Mouse (Mus musculus): ENCODE measurements around the gene Hsd3b5.
"Not testable (repeated sequence)": the region's sequence is repeated elsewhere in the genome, so short reads cannot be mapped to it uniquely, and the experiment has no call there.

Hsd3b5 gene

DNA sequence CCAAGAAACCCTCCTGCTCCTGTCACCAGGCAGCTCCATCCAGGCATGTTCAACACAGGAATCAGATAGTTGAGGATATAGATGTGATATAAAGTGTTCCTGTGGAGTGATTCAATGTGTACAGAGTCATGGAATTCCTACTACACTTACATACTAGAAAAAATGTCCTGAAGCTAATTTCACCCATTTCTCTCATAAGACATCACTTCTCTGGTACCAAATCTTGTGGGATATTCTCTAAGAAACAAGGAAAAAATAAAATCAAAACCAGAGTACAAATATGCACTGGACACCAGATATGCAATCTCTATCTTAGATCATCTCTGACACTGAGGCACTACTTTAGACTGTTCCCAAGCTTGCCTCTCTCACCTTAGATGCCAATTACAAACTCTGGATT, at the start of gene Hsd3b5:
TSS of gene Hsd3b5 (minus strand) at position 101 of the 400 bp plus-strand sequence.
- no peak for DNase-seq

DNA sequence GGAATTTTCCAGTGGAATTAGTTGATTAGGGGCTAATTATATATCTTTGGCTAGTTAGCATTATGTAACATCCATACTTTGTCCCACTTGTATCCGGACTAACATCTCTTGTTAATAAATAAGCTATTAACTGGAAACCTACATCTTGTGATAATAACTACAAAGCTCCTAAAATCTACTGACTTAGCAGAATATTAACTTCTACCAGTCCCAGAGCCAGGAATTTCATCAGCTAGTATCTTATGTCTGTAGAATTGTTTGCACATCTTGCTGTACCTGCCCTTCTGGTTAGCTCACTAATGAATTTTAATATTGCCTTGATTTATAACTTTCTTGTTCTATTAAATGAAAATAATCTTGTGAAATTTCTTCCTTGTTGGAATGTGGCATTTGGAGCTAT, 5.1 kb upstream of the Hsd3b5 start:
- no peak for DNase-seq

DNA sequence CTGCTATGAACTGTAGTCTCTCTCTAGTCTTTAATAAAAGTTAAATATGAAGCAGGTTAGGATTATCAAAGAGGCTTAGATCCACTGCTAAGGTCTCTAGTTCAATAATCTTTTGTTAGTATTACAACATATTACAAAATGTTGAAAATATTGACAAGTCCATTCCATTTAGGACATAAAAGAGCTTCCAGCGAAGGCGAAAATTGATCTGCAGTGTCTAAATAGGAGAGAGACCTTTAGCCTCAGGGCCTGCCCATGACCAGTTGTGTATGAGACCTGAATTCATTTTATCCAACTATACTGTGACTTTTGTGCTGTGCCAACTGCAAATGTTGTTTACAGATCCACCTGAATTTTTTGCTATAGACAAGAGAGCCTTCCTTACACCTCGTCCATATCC, 419 bp downstream of the Hsd3b5 start:
- no peak for DNase-seq

DNA sequence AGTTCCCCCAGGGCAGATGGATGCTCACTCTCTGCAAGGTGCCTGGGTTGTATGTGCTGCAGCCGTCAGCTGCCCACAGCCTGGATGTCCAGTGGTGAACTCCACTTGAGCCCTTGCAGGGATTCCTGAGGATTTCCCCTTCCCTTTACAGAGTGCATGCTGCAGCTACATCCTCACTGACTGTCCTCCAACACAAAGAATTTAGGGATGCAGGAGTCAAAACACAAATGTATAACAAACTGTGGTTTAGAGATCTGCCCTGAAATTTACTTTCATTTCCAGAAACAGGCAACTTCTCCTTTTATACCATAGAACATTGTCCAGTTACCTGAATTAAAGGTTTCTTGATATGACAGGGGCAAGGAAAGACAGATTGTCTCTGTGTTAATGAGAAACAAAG, 13.3 kb downstream of the Hsd3b5 start:
- not testable (repeated sequence) for DNase-seq

DNA sequence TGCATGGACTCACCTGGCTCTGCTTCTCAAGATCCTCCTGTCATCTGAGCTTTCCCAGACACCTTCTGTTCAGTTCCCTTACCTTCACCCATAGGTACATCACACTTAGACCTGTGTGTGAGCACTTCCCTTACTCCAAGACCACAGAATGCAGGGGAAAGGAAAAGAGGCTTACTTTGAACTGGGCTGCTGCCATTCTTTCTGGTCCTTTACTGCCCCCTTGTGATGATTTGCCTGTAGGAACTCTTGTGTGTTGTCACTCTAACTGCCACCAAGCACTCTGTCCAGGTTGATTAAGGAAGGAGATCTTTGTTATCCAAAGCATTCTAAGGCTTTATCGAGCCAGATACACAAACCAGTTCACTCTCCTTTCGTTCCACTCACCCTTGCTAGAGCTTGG, 13.8 kb downstream of the Hsd3b5 start:
- peak; percentile 11 for DNase-seq

DNA sequence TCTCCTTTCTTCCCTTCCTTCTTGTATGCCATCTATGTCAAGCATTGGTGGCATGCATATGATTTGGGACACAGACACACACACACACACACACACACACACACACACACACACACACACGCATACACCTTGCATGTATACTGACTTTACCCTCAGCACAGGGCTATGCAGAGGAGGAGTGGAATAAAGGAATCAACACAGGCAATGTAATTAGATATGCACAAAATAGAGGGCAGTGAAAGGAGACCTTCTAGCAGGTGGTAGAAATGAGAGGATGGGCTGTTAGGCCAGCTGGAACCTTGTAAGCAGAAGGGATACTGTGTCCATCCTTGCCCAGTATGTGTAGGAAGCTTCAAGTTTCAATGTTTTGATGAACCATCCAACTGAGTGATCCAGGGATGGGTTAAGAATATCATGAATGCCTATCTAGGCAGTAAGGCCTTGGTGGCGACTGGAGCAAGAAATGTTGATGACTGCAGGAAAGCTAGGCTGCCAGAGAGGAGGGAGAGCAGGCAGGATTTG, 15.6 kb downstream of the Hsd3b5 start:
- not testable (repeated sequence) for DNase-seq

DNA sequence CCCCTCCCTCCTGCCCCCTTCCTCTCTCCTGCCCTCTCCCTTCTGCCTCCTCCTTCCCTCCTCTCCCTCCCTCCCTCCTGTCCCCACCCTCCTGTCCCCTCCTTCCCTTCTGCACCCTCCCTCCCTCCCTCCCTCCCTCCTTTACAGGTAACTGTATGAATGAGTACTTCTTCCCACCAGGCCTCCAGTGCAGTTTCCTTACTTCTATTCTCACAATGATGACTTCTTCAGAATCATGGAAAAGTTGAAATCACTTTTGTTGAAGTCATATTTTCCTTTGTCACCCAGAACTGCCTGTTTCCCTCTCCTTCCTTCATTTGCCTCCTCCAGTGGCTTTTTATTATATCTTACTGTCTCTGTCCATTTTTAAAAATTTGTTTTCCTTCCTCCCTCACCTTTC, 16.1 kb downstream of the Hsd3b5 start:
- no peak for DNase-seq

DNA sequence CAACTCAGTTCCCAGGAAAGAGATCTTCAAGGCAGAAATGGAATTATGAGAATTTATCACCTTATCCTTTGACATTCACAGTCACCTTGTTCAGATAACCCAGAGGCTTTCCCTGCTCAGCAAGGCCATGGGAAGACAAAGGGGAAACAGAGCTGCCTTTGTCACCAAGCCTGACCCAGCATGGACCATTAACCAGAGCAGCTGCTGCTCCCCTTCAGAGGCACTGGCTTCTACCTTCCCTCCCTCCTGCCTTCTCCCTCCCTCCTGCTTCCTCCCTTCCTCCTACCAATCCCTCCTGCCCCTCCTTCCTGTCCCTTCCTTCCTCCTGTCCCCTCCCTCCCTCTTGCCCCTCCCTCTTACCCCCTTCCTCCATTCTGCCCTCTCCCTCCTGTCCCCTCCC, 16.5 kb downstream of the Hsd3b5 start:
- DNase-seq = not testable (repeated sequence)

DNA sequence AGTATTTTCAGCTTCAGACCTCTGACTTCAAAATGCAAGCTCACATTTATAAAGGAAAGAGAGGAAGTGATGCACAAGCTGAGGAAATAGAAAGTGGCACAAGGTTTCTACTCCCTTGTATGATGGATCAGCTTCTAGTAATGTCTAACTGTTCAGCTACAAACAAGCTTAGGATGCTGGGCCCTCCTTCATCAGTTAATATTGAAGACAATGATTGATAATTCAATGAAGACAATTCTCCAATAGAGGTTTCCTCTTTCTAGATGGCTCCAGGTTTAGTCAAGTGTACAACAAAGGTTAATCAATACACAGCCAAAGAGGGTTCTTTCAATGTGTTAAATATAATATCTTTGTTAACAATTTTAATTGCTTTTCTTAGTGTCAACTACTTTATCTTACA, 41.3 kb downstream of the Hsd3b5 start, which contains the start of gene Gm10681:
TSS of gene Gm10681 (minus strand) at position 101 of the 400 bp plus-strand sequence.
- DNase-seq = no peak

DNA sequence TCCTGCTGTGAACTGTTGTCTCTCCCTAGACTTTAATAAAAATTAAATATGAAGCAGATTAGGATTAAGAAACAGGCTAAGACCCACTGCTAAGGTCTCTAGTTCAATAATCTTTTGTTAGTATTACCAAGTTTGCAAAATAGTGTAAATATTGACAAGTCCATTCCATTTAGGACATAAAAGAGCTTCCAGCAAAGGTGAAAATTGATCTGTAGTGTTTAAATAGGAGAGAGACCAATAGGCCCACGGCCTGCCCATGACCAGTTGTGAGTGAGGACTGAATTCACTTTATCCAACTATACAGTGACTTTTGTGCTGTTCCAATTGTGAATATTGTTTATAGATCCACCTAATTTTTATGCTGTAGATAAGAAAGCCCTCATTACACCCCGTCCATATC, 42.3 kb downstream of the Hsd3b5 start:
- no peak for DNase-seq

DNA sequence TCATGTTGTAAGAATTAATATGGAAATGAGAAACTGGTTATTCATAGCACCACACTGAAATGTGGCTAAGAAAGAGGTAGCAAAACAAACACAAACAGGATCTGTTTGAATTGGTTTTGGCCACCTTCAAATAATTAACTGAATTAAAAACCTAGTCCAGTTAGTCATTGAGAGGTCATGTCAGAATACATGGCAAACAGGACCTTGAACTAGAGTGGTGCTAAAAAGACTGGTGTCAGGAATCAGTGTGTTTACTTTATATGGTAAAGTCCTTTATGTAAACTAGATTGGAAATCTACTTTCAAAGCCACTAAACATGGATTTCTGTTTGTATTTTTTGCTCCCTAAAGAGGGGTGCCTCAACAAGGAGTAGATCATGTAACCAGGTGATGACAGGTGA, 47.4 kb downstream of the Hsd3b5 start:
- DNase-seq = not testable (repeated sequence)

DNA sequence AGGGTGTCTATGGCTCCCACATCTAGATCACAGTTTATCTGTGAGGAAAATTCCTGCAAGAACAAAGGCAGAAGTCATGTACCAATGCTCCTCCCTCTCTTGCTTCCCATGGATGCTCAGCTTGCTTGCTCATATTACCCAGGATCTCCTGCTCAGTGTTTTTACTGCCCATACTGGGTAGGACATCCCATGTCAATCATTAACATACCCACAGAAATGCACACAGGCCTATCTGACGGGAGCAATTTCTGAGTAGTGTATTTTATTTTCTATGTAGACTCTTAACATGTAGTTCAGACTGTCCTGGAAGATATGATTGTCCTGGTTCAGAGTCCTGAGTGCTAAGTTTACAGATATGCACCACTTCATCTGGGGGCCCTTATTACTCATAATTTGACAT, 47.9 kb downstream of the Hsd3b5 start:
- not testable (repeated sequence) for DNase-seq

DNA sequence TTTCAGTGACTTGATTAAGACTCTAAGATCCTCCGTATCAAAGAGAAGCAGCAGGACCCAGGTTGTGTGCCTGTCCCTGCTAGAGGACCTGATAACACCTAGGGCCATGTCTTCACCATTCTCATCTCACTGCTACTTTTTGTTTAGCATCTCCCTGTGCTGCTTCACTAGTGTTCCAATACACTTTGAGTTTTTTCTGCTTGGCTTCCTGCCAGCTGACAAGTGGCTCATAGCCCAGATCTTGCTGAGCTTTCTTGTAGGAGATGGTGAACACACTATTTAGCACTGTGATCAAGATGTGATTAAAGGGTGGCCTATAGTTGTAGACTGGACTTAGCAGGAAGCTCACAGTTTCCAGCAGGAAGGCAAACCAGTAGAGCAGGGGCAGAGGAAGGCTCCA, 49.0 kb downstream of the Hsd3b5 start:
- peak; percentile 79 for DNase-seq
